Mouse (Mus musculus): ENCODE results near the gene Rin3. TPM values are rescaled to one million over a fixed set of nuclear protein-coding genes. Genes with fewer than 3 reads are reported as not detected.
A peak's percentile ranks its signal among the peaks of the same experiment; 100 is the strongest.

Rin3 gene
- polyA plus RNA-seq, 1 experiment from 2014 or later, result 10.3 TPM

- peaks cover 39% of the 10 kb centered on the region for H3K4me1 ChIP-seq
- H3K27me3 ChIP-seq (replicated peaks), result peaks cover 14% of the 10 kb centered on the region; the same call in 1 of the 2 replicates
- H3K4me3 ChIP-seq, result peak overlapping the region; percentile 60
- no peaks in the 10 kb centered on the region for H3K36me3 ChIP-seq
- H3K27ac ChIP-seq, result no peak overlapping the region
- WGBS (ENCODE audit: insufficient replicate concordance), result 3% methylated on average over 20 of the region's 20 CpGs
- no peaks in the 10 kb centered on the region for H3K9me3 ChIP-seq (replicated peaks)
- peak; percentile 38 for ATAC-seq
- H3K4me2 ChIP-seq, result peak overlapping the region; percentile 75
- peak overlapping the region; percentile 47 for H3K9ac ChIP-seq
Observed at GRCm38 (mm10) chr12:102438983-102439631, 156.3 kb downstream of the Rin3 start.

GRCm38 (mm10) chr12:102439632-102440023 is 156.8 kb downstream of the Rin3 start, which contains the start of gene Lgmn:
TSS of gene Lgmn (minus strand) at chr12:102439813.
- Histone ChIP-seq H3K27ac (no peak within 1 kb of the TSS), H3K36me3 (no peaks in the 10 kb centered on the region), H3K4me2 (peak within 1 kb of the TSS; percentile 75), H3K27me3 (replicated peaks) (peaks cover 14% of the 10 kb centered on the region; the same call in 1 of the 2 replicates), H3K4me1 (peaks cover 34% of the 10 kb centered on the region), H3K9ac (peak within 1 kb of the TSS; percentile 47), H3K4me3 (peak within 1 kb of the TSS; percentile 60), H3K9me3 (replicated peaks) (no peaks in the 10 kb centered on the region)
- ATAC-seq, result peak; percentile 99
- 2% methylated on average over 28 of the region's 28 CpGs for WGBS (ENCODE audit: insufficient replicate concordance)

Other genes with a start within 250 kb of the Rin3 start
- 0.14 TPM in 1 of 2 replicates, not detected in the other for gene Slc24a4, start 154.3 kb upstream of the Rin3 start, polyA plus RNA-seq (2016; fragmentation: Nextera tagmentation; extraction: Ambion mirVana)
- gene Lgmn, start 156.8 kb downstream of the Rin3 start, polyA plus RNA-seq (2016; fragmentation: Nextera tagmentation; extraction: Ambion mirVana), result 47.2 and 49.9 TPM in 2 replicates
- 18.5 and 19.5 TPM in 2 replicates for gene Golga5, start 186.1 kb downstream of the Rin3 start, polyA plus RNA-seq (2016; fragmentation: Nextera tagmentation; extraction: Ambion mirVana)